Mouse (Mus musculus): ENCODE data around the gene Barhl1.

Gene Barhl1

GRCm38 (mm10) chr2:28875554-28875953 lies 40.9 kb downstream of the Barhl1 start:
- no peak for DNase-seq (ENCODE audit: inconsistent age in 2 of 2, low spot score in 1 of 2)

GRCm38 (mm10) chr2:28867495-28867894 lies 49.0 kb downstream of the Barhl1 start:
- no peak for DNase-seq (ENCODE audit: inconsistent age in 2 of 2, low spot score in 1 of 2)

GRCm38 (mm10) chr2:28863857-28864256 lies 52.6 kb downstream of the Barhl1 start:
- DNase-seq (ENCODE audit: inconsistent age in 2 of 2, low spot score in 1 of 2) = no peak

GRCm38 (mm10) chr2:28860678-28861423 lies 55.6 kb downstream of the Barhl1 start:
- no peak for DNase-seq (ENCODE audit: inconsistent age in 2 of 2, low spot score in 1 of 2)

GRCm38 (mm10) chr2:28859303-28859702 lies 57.2 kb downstream of the Barhl1 start:
- DNase-seq (ENCODE audit: inconsistent age in 2 of 2, low spot score in 1 of 2) = no peak
